Mouse (Mus musculus): Measurements from ENCODE around the gene Myo10.

Myo10 gene

GRCm38 (mm10) chr15:25622200-25622866 is at the start of gene Myo10:
Gene Myo10 (plus strand): TSS chr15:25622525.
- DNase-seq: peak; percentile 100

GRCm38 (mm10) chr15:25573113-25573512 is 49.2 kb upstream of the Myo10 start:
- DNase-seq: no peak

GRCm38 (mm10) chr15:25573876-25574601 is 48.3 kb upstream of the Myo10 start:
- DNase-seq: no peak

DNA sequence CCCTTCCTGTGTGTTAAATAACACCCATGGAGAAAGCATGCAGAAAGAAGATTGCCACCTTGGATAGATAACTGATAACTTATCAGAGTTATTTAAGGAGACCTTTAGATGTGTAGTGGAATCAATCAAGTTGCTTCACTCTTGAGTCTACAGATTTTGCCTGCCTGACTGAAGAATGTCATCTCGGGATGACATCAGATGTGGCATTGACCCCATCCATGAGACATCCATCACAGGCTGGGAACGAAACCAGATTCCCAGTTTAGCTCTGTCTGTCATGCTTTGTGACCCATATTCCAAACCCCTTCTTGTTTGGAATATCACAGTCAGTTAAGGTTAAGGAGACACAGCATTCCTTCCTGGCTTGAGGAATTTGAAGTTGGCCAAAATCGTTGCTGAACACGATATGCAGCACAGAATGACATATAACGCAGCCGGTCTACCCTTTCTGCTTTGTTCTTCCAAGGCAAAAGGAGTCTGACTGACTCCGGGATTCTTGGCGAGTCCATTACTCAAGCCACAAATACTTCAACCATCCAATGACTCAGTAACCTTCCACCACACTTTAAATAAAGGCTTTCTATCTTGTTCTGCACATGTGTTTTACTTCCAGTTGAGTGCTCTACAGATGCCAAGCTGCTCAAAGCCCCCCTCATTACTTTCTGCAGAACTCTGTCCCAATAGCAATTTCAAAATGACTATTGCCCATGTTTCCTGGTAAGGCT is 44.8 kb upstream of the Myo10 start:
- DNase-seq: no peak

DNA sequence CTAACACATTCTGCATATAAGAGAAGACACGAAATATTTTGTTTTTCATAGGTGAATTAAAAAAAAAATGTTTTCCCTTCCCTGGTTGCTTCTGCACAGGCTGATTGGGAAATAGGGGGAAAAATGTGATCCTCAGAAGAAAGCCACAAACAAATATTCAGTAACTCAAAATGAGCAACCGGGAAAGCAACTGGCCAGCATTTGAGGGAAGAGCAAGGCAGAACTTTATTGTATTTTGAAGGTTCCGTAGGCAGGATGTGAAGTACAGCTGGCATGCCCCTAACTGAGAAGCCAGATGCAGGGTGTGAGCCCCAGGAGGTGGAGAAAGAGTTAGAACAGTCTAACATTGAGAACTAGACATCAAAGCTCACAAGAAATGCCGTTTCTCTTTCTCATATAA is 44.0 kb upstream of the Myo10 start:
- no peak for DNase-seq

DNA sequence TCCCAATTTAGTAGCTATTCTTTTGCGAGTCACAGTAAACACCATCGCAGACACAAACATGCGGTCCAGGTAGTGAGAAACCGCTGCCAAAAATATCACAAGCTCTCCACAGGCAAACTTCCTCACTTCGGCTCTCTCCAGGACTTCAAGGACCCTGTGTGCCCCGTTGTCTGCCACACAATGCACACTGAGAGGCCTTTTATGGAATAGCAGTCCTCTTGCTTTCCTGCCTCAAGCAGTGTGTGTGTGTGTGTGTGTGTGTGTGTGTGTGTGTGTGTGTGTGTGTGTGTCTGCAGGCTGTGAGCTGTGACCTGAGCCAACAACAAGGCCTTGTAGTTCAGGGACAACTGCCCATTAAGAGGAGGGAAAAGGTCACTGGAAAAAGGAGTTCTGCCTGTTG is 41.6 kb upstream of the Myo10 start:
- peak; percentile 27 to 34 for DNase-seq

- DNase-seq: no peak
These were observed 40.3 kb upstream of the Myo10 start for GRCm38 (mm10) chr15:25582055-25582454.

DNA sequence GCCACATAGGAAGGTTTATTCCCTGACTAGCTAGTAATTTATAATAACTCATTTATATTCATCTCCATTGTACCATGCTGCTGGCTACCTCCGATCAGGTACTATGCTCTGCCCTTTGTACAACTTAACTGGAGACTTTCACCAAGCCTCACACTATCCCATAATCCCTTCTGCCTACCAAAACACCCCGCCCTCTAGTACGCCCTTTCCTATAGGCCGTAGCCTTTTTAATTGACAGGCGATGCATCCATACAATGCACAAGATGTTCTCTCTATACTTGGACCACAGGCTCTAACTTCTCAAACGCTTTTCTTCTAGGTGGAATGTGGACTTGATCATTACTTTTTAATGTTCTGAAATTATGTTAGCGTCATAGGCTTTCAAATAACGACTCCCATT is 39.0 kb upstream of the Myo10 start:
- no peak for DNase-seq

- no peak for DNase-seq
These were observed 35.5 kb upstream of the Myo10 start for GRCm38 (mm10) chr15:25586828-25587227.

DNA sequence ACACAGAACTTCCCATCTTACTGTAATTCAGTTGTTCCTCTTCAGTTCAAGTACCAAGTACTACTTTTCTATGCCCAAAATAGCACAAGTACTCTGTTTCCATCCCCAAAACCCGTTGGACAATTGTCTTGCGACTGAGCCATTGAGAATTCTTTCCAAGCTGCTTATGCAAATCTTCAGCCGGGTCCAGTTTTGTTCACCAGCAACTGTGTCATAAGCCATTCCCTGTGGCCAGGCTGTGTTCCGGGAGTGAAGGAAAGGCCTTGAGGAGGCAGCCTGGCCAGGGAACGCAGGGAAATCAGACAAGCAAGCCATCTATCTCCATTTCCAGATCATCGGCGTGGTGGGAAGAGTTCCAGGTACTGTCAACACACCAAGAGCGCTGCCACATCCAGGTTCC is 34.4 kb upstream of the Myo10 start:
- DNase-seq: peak in 1 of 2 experiments; percentile 10

- DNase-seq: no peak
These were observed 32.9 kb upstream of the Myo10 start for GRCm38 (mm10) chr15:25589318-25589902.

GRCm38 (mm10) chr15:25589916-25590315 is 32.4 kb upstream of the Myo10 start:
- peak; percentile 58 to 71 for DNase-seq

GRCm38 (mm10) chr15:25590891-25591290 is 31.4 kb upstream of the Myo10 start:
- no peak for DNase-seq

DNA sequence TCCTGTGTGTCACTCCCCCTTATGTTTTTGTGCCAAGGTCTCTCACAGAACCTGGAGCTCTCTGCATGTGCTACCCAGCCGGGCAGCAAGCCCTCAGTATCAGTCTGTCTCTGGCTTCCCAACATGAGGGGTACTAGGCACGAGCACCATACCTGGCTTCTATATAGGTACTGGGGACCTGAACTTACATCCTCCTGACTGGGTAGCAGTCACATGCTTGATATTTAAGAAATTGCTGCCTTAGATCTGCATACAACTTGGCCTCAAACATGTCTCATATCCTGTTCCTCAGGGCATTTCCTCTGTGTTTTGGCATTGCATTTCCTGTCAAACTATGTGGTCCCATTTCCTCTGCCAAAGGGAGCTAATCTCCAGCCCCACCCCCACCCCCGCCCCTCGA is 30.4 kb upstream of the Myo10 start:
- DNase-seq: no peak

DNA sequence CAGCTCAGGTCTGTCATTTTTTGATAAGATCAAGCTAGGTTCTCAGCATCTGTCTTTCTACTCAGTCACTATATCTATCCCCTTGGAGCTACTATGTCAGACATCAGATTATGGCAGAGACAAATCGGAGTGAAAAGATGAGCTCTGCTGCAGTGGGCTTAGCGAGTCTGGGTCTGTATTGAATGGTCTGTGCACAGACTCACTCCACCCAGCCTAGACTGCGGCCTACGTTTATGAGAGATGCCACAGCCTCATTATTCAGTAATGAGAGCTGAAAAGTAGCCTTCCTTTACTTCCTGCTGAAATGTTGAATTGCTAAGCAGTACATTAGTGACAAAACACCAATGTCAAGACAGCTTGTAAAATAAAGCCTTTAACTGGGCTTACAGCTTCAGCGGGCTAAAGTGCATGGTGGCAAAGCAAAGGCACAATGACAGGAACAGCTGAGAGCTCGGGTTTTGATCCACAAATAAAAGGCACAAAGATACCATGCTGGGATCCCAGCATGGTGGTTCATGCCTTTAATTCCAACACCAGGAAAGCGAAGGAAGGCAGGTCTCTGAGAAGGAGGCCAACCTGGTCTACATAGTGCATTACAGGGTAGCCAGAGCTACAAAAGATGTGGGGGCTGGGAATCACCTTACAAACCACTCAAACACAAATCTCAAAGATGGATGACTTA is 28.7 kb upstream of the Myo10 start:
- DNase-seq: no peak

GRCm38 (mm10) chr15:25598313-25598712 is 24.0 kb upstream of the Myo10 start:
- no peak for DNase-seq

DNA sequence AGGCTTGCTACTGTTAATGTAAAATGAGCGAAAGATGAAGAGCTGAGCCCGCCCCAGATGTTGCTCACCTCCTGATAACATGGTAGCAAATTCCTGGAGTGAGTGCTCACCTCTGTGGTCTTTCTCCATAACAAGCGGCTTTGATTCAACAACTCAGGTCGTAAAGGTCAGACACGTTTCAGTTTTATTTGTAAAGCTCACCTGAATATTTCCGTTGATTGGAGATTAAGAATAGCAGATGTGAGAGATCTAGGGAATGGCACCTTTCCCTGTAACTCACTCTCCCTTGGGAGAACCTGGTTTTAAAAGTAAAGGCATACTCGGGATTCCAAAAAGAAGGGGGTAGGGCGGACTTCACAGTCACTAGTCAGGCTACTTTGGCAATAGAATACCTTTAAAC is 20.0 kb upstream of the Myo10 start:
- no peak for DNase-seq

DNA sequence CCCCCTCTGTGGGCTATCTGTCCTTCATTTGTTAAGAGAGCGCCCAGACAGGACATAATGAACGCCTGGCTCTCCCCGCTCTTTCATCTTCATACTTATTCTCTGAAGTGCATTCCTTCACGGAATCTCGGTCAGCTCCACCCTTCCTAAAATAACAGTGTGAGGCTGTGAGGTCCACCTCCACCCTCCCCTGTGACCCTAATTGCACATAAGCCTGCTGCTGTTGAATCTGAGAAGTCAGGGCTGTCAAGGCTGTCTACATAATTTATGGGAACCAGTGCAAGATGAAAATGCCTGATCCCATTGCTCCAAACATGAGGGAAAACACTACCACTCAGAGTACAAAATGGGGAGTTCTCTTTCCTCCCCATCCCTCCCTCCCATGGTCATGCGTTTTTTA is 19.0 kb upstream of the Myo10 start:
- DNase-seq: peak in 1 of 2 experiments; percentile 28

GRCm38 (mm10) chr15:25604231-25604630 is 18.1 kb upstream of the Myo10 start:
- DNase-seq: no peak

DNA sequence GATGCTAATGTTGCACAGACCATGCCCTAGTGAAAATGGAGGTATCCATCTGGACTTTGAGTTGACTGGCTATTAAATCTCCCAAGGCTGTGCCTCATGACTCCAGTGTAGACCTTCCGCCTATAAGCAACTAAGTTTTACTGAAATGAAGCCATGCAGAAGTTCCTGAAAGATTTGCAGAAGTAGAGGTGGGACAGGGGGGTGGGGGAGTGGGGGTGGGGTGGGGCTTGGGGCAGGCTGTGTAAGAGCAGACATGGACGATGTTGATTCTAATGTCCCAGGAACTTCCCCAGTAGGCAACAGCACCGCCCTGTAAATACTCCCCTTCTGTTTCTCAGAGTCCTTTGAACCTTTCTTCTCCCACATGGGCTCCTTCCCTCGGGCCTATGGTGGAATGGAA is 16.9 kb upstream of the Myo10 start:
- no peak for DNase-seq

DNA sequence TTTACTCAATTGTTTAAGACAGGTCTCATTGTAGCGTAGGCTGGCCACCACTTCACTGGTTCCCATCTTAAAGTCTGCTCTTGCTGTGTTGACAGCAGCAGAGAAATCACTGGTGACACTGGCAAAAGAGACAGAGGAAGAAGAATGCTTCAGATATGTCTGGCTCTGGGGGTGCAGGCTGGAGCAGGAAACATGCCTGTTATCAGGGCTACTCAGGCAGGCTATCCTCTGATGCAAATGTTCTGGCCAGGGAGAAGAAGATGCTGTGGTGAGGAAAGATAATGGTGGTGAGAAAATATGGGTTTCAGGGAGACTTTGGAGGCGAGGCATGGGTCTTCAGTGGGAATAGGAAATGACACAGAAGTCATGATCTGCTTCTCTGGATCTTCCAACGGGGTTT is 13.6 kb upstream of the Myo10 start:
- DNase-seq: no peak

DNA sequence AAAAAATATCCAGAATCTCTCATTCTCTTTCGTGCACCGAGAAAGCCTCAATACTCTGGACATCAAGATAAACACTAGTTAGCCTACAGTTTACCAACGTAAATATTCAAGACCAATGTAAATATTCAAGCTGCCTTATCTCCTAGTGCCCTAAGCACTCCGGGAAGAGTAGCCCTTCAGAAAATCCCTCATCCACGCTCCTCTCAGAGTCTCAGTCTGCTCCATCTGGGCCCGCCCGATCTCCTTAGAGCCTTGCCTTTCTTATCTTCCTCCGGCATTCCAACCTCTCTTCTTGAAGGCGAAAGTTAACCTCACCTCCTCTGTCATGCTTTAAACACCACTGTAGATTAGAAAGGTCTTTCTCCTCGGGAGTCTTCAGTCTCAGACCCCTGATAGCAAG is 13.1 kb upstream of the Myo10 start:
- no peak for DNase-seq

GRCm38 (mm10) chr15:25611178-25611577 is 11.1 kb upstream of the Myo10 start:
- no peak for DNase-seq
